Mouse (Mus musculus): Measurements from ENCODE around the gene Gm266. TPM values are rescaled to one million over a fixed set of nuclear protein-coding genes. Genes with fewer than 3 reads are reported as not detected.
A peak's percentile ranks its signal among the peaks of the same experiment; 100 is the strongest.

Gm266 gene
- total and polyA plus RNA-seq, 2 experiments from 2014 or later: 8.4 to 12.6 TPM

GRCm38 (mm10) chr12:111445161-111445889 lies 40.3 kb downstream of the Gm266 start:
- 9% methylated on average over 37 of the region's 52 CpGs for WGBS
- TF ChIP-seq CTCF (IDR thresholded peaks at IDR 0.05): no peak
- Histone ChIP-seq H3K4me3 (ENCODE audit: low read depth, low read length) (peak overlapping the region; percentile 21), H3K27ac (ENCODE audit: low read depth, low read length) (no peak overlapping the region), H3K4me2 (ENCODE audit: low read depth, low read length, poor library complexity, severe bottlenecking) (peak overlapping the region; percentile 47), H3K9me3 (ENCODE audit: low read length) (no peaks in the 10 kb centered on the region), H3K9ac (replicated peaks; ENCODE audit: low read length, poor library complexity, severe bottlenecking) (no peak overlapping the region), H3K36me3 (ENCODE audit: insufficient read depth, low read length) (no peaks in the 10 kb centered on the region), H3K4me1 (ENCODE audit: insufficient read depth, low read length) (0 out of 2 replicates have a peak, but pooled peaks cover 3% of the 10 kb centered on the region), H3K27me3 (ENCODE audit: insufficient read depth, low read length) (peaks cover 89% of the 10 kb centered on the region)
- DNase-seq (ENCODE audit: low spot score): no peak
- no peak for ATAC-seq (ENCODE audit: low FRiP score)

DNA sequence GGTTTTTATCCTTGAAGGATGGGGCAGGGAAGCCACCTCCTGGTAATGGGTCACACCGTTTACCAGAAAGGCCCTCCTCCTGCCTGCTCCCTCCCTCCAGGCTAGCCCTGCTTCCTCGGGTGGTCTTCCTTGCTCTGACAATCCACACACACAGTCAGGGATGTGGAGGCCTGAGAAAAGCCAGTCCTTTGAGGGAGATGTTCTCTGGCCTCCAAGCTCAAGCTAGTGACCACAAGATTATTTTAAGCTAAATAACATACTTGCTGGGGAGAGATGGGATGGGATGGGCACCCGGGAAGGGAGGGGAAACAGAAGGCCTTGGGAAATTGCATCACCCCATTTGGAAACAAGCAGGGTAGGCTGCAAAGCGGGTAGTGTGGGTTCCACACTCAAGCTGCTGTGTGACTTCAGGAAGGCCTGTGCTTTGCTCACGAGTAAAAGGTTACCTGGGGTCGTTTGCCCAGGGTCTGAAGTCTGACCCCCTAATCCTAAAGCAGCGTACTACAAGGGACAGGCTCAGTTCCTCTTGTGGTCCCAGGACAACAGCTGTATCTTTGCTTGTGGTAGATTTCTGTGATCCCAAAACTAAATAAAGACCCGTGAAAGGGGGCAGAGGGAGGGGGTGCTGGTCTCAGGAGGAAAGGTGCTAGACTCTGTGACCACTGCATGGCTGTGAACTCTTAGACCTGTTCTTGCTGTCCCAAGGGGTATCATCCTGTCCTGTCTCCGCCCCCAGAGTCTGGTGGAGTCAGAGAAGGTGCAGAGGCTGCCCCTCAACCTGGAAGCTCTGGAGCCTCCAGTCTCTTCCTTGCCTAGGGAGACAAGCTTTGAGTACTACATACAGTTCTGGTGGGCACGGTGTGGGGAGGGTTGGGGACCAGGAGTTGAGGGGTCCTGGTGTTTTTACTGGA lies 41.4 kb downstream of the Gm266 start:
- Histone ChIP-seq H3K9me3 (ENCODE audit: low read length) (no peaks in the 10 kb centered on the region), H3K4me3 (ENCODE audit: low read depth, low read length) (no peak overlapping the region), H3K4me2 (ENCODE audit: low read depth, low read length, poor library complexity, severe bottlenecking) (no peak overlapping the region), H3K9ac (replicated peaks; ENCODE audit: low read length, poor library complexity, severe bottlenecking) (no peak overlapping the region), H3K27ac (ENCODE audit: low read depth, low read length) (no peak overlapping the region), H3K4me1 (ENCODE audit: insufficient read depth, low read length) (0 out of 2 replicates have a peak, but pooled peaks cover 3% of the 10 kb centered on the region), H3K27me3 (ENCODE audit: insufficient read depth, low read length) (peaks cover 77% of the 10 kb centered on the region), H3K36me3 (ENCODE audit: insufficient read depth, low read length) (no peaks in the 10 kb centered on the region)
- 31% methylated on average over 10 of the region's 10 CpGs for WGBS
- ATAC-seq (ENCODE audit: low FRiP score) (no peak), DNase-seq (ENCODE audit: low spot score) (no peak)
- no peak for TF ChIP-seq CTCF (IDR thresholded peaks at IDR 0.05)

- Histone ChIP-seq H3K9me3 (ENCODE audit: low read length) (no peaks in the 10 kb centered on the region), H3K4me3 (ENCODE audit: low read depth, low read length) (peak overlapping the region; percentile 36; the same call in 1 of the 2 replicates), H3K36me3 (ENCODE audit: insufficient read depth, low read length) (no peaks in the 10 kb centered on the region), H3K27me3 (ENCODE audit: insufficient read depth, low read length) (peaks cover 69% of the 10 kb centered on the region), H3K27ac (ENCODE audit: low read depth, low read length) (no peak overlapping the region), H3K4me2 (ENCODE audit: low read depth, low read length, poor library complexity, severe bottlenecking) (no peak overlapping the region), H3K4me1 (ENCODE audit: insufficient read depth, low read length) (0 out of 2 replicates have a peak, but pooled peaks cover 3% of the 10 kb centered on the region), H3K9ac (replicated peaks; ENCODE audit: low read length, poor library complexity, severe bottlenecking) (no peak overlapping the region)
- TF ChIP-seq CTCF (IDR thresholded peaks at IDR 0.05): no peak
- no peak for DNase-seq (ENCODE audit: low spot score)
- no peak for ATAC-seq (ENCODE audit: low FRiP score)
- WGBS: 24% methylated on average over 15 of the region's 15 CpGs
Observed at GRCm38 (mm10) chr12:111443011-111443870, 42.4 kb downstream of the Gm266 start.

- Histone ChIP-seq H3K9ac (replicated peaks; ENCODE audit: low read length, poor library complexity, severe bottlenecking) (peak within 1 kb of the TSS; percentile 24; the same call in 1 of the 2 replicates), H3K4me3 (ENCODE audit: low read depth, low read length) (peak within 1 kb of the TSS; percentile 36), H3K9me3 (ENCODE audit: low read length) (no peaks in the 10 kb centered on the region), H3K27me3 (ENCODE audit: insufficient read depth, low read length) (peaks cover 61% of the 10 kb centered on the region), H3K27ac (ENCODE audit: low read depth, low read length) (no peak within 1 kb of the TSS), H3K4me2 (ENCODE audit: low read depth, low read length, poor library complexity, severe bottlenecking) (peak within 1 kb of the TSS; percentile 75), H3K36me3 (ENCODE audit: insufficient read depth, low read length) (no peaks in the 10 kb centered on the region), H3K4me1 (ENCODE audit: insufficient read depth, low read length) (0 out of 2 replicates have a peak, but pooled peaks cover 3% of the 10 kb centered on the region)
- ATAC-seq (ENCODE audit: low FRiP score) (peak; percentile 43; the same call in 1 of the 2 replicates), DNase-seq (ENCODE audit: low spot score) (no peak)
- no peak for TF ChIP-seq CTCF (IDR thresholded peaks at IDR 0.05)
- 1% methylated on average over 48 of the region's 48 CpGs for WGBS
Observed at GRCm38 (mm10) chr12:111442309-111443010, 43.2 kb downstream of the Gm266 start, which contains the start of gene Tnfaip2. TSS of gene Tnfaip2 (plus strand) at chr12:111442469.

GRCm38 (mm10) chr12:111441523-111441922 lies 44.1 kb downstream of the Gm266 start:
- Histone ChIP-seq H3K27ac (ENCODE audit: low read depth, low read length) (no peak overlapping the region), H3K36me3 (ENCODE audit: insufficient read depth, low read length) (no peaks in the 10 kb centered on the region), H3K4me2 (ENCODE audit: low read depth, low read length, poor library complexity, severe bottlenecking) (no peak overlapping the region), H3K9me3 (ENCODE audit: low read length) (no peaks in the 10 kb centered on the region), H3K9ac (replicated peaks; ENCODE audit: low read length, poor library complexity, severe bottlenecking) (no peak overlapping the region), H3K4me1 (ENCODE audit: insufficient read depth, low read length) (0 out of 2 replicates have a peak, but pooled peaks cover 3% of the 10 kb centered on the region), H3K27me3 (ENCODE audit: insufficient read depth, low read length) (peaks cover 52% of the 10 kb centered on the region), H3K4me3 (ENCODE audit: low read depth, low read length) (no peak overlapping the region)
- DNase-seq (ENCODE audit: low spot score) (no peak), ATAC-seq (ENCODE audit: low FRiP score) (no peak)
- no peak for TF ChIP-seq CTCF (IDR thresholded peaks at IDR 0.05)
- 58% methylated on average over 3 of the region's 3 CpGs for whole genome bisulfite sequencing

All from midbrain, postnatal 0 days (tissue).